8 mouse cellular contexts compared by ENCODE assay signal in genomic region chr5:115542635-115543384, GRCm38 (mm10). TPM values are rescaled to one million over a fixed set of nuclear protein-coding genes. Genes with fewer than 3 reads are reported as not detected.
A peak's percentile ranks its signal among the peaks of the same experiment; 100 is the strongest.
DNase-seq lines count a peak whose midpoint lies in the region; ATAC-seq and TF ChIP-seq lines count a peak whose summit lies in the region.

No protein-coding gene starts in this region.

- TF ChIP-seq CTCF in gastrocnemius, adult 2 months (IDR thresholded peaks at IDR 0.05), result no peak
- TF ChIP-seq CTCF in lung, embryonic 14.5 days (IDR thresholded peaks at IDR 0.05; ENCODE audit: low read depth), result no peak

- peaks cover 12% of the 10 kb centered on the region; the same call in 1 of the 2 replicates for H3K36me3 ChIP-seq in ES-E14 (ENCODE audit: control insufficient read depth, insufficient read depth, low read length, poor library complexity, severe bottlenecking)
- peaks cover 17% of the 10 kb centered on the region; the same call in 1 of the 2 replicates for H3K36me3 ChIP-seq in hindbrain, embryonic 14.5 days (replicated peaks; ENCODE audit: control insufficient read depth, insufficient read depth)
- peaks cover 39% of the 10 kb centered on the region for H3K36me3 ChIP-seq in lung, embryonic 14.5 days (ENCODE audit: insufficient read depth)

- H3K27ac ChIP-seq in gastrocnemius, adult 2 months, result peak overlapping the region; percentile 86
- H3K27ac ChIP-seq in ES-E14 (ENCODE audit: insufficient read depth, low read depth, low read length, poor library complexity, severe bottlenecking), result no peak overlapping the region
- peak overlapping the region; percentile 36 for H3K27ac ChIP-seq in hindbrain, embryonic 14.5 days
- H3K27ac ChIP-seq in lung, embryonic 14.5 days (ENCODE audit: low read depth), result peak overlapping the region; percentile 90

- H3K27me3 ChIP-seq in hindbrain, embryonic 14.5 days (ENCODE audit: control insufficient read depth, insufficient read depth, low read length), result no peaks in the 10 kb centered on the region
- H3K27me3 ChIP-seq in lung, embryonic 14.5 days (ENCODE audit: insufficient read depth, low read length), result no peaks in the 10 kb centered on the region

- H3K4me3 ChIP-seq in gastrocnemius, adult 2 months, result peak overlapping the region; percentile 38
- peak overlapping the region; percentile 22 to 52; a peak in 3 of 4 replicates for H3K4me3 ChIP-seq in ES-E14 (ENCODE audit: insufficient read depth in 1 of 2, low read depth in 1 of 2, low read length in 2 of 2, poor library complexity in 1 of 2, severe bottlenecking in 1 of 2)
- H3K4me3 ChIP-seq in hindbrain, embryonic 14.5 days (replicated peaks; ENCODE audit: low read length), result no peak overlapping the region
- no peak overlapping the region for H3K4me3 ChIP-seq in lung, embryonic 14.5 days (ENCODE audit: low read depth, low read length)

- no peak for DNase-seq in gastrocnemius, adult 2 months
- DNase-seq in gastrocnemius, postnatal 14 days, result no peak
- no peak for DNase-seq in ES-E14 (ENCODE audit: low read depth, low spot score)
- no peak for DNase-seq in hindbrain, embryonic 14.5 days (ENCODE audit: low spot score)
- DNase-seq in lung, embryonic 14.5 days, result no peak
- peak; percentile 46 for DNase-seq in thymus, postnatal 4 days
- DNase-seq in left cerebral cortex, postnatal 4 days, result no peak
- DNase-seq in urinary bladder, adult 2 months (ENCODE audit: low spot score), result no peak

- H3K9ac ChIP-seq in ES-E14 (ENCODE audit: insufficient read depth, low read depth, low read length, poor library complexity, severe bottlenecking), result peak overlapping the region; percentile 18
- no peak overlapping the region for H3K9ac ChIP-seq in hindbrain, embryonic 14.5 days
- H3K9ac ChIP-seq in lung, embryonic 14.5 days, result peak overlapping the region; percentile 29

- intact Hi-C loops in gastrocnemius, adult 2 months (cut with DNase I), result no loop called here
- intact Hi-C loops in gastrocnemius, postnatal 14 days (cut with DNase I; ENCODE audit: low total_unique reads), result no loop called here
- intact Hi-C loops in left cerebral cortex, postnatal 4 days (cut with DNase I), result no loop called here

- H3K4me1 ChIP-seq in ES-E14 (ENCODE audit: control insufficient read depth in 2 of 2, insufficient read depth in 2 of 2, low read length in 2 of 2, poor library complexity in 1 of 2), result peaks cover 3 to 29% of the 10 kb centered on the region in 2 experiments; a peak in 2 of 4 replicates
- H3K4me1 ChIP-seq in hindbrain, embryonic 14.5 days (replicated peaks; ENCODE audit: control insufficient read depth, insufficient read depth, low read length), result peaks cover 33% of the 10 kb centered on the region
- peaks cover 33% of the 10 kb centered on the region for H3K4me1 ChIP-seq in lung, embryonic 14.5 days (ENCODE audit: insufficient read depth)

- no peak for ATAC-seq in hindbrain, embryonic 14.5 days (ENCODE audit: low FRiP score)
- ATAC-seq in lung, embryonic 14.5 days (ENCODE audit: insufficient read depth), result no peak

- in situ Hi-C loops in ES-E14 (cut with MboI; ENCODE audit: low sequenced_read_pairs in 2 of 2, unreplicated experiment in 2 of 2), result no loop called here

- H3K9me3 ChIP-seq in ES-E14 (ENCODE audit: control insufficient read depth, insufficient read depth, low read depth, low read length), result no peaks in the 10 kb centered on the region
- H3K9me3 ChIP-seq in hindbrain, embryonic 14.5 days (ENCODE audit: control insufficient read depth, low read length), result no peaks in the 10 kb centered on the region
- no peaks in the 10 kb centered on the region for H3K9me3 ChIP-seq in lung, embryonic 14.5 days (ENCODE audit: low read depth, low read length)

- 68% methylated on average over 19 of the region's 19 CpGs for WGBS in hindbrain, embryonic 14.5 days
- 42% methylated on average over 19 of the region's 19 CpGs for WGBS in lung, embryonic 14.5 days

- no peak overlapping the region for H3K4me2 ChIP-seq in hindbrain, embryonic 14.5 days (replicated peaks)
- H3K4me2 ChIP-seq in lung, embryonic 14.5 days, result peak overlapping the region; percentile 46

TF ChIP-seq in ES-E14, 5 proteins besides CTCF, POLR2A, EP300 and RAD21:
- no peak for TF ChIP-seq CHD2 (IDR thresholded peaks at IDR 0.05; ENCODE audit: low read depth, low read length)
- TF ChIP-seq MAFK (IDR thresholded peaks at IDR 0.05; ENCODE audit: insufficient read depth, low read depth, low read length), result no peak
- no peak for TF ChIP-seq HCFC1 (IDR thresholded peaks at IDR 0.05; ENCODE audit: borderline replicate concordance, insufficient read depth, low read length)
- no peak for TF ChIP-seq ZC3H11A (IDR thresholded peaks at IDR 0.05; ENCODE audit: borderline replicate concordance, low read depth, low read length)
- no peak for TF ChIP-seq ZNF384 (IDR thresholded peaks at IDR 0.05; ENCODE audit: low read depth, low read length)

RNA-seq across cellular contexts. Expression of gene Rplp0, which starts 16.5 kb away (rescaled TPM):
- total RNA-seq in gastrocnemius, adult 2 months (2021), result 100 to 1,000 TPM; 567 to 689 TPM
- 100 to 1,000 TPM; 780 to 872 TPM for total RNA-seq in gastrocnemius, postnatal 14 days (2021)
- total RNA-seq in ES-E14 (2012; rRNA removed), result 2,284 and 2,327 TPM in 2 replicates
- polyA plus RNA-seq in hindbrain, embryonic 14.5 days (2014; fragmentation: Nextera tagmentation; extraction: Ambion mirVana), result 952 and 1,000 TPM in 2 replicates
- polyA plus RNA-seq in lung, embryonic 14.5 days (2014; fragmentation: Nextera tagmentation; extraction: Ambion mirVana), result 1,859 and 1,954 TPM in 2 replicates
- 100 to 1,000 TPM; 657 to 680 TPM for total RNA-seq in left cerebral cortex, postnatal 4 days (2021)
- polyA plus RNA-seq in urinary bladder, adult 2 months (2012; rRNA removed), result 2,459 and 2,490 TPM in 2 replicates

RNA-seq across cellular contexts. Expression of gene Gcn1l1, which starts 22.2 kb away (rescaled TPM):
- 10 to 100 TPM; 31.3 to 31.9 TPM for total RNA-seq in gastrocnemius, adult 2 months (2021)
- 10 to 100 TPM; 28.7 to 31.3 TPM for total RNA-seq in gastrocnemius, postnatal 14 days (2021)
- 112 and 163 TPM in 2 replicates for total RNA-seq in ES-E14 (2012; rRNA removed)
- 40.5 and 45.2 TPM in 2 replicates for polyA plus RNA-seq in hindbrain, embryonic 14.5 days (2014; fragmentation: Nextera tagmentation; extraction: Ambion mirVana)
- 52.9 and 58.8 TPM in 2 replicates for polyA plus RNA-seq in lung, embryonic 14.5 days (2014; fragmentation: Nextera tagmentation; extraction: Ambion mirVana)
- 10 to 100 TPM; 85.8 to 87.0 TPM for total RNA-seq in left cerebral cortex, postnatal 4 days (2021)
- 17.8 and 26.4 TPM in 2 replicates for polyA plus RNA-seq in urinary bladder, adult 2 months (2012; rRNA removed)

RNA-seq across cellular contexts. Expression of gene Pxn, which starts 36.3 kb away (rescaled TPM):
- 10 to 100 TPM; 79.2 to 95.2 TPM for total RNA-seq in gastrocnemius, adult 2 months (2021)
- total RNA-seq in gastrocnemius, postnatal 14 days (2021), result 10 to 100 TPM; 80.6 to 83.4 TPM
- total RNA-seq in ES-E14 (2012; rRNA removed), result 25.5 and 29.4 TPM in 2 replicates
- polyA plus RNA-seq in hindbrain, embryonic 14.5 days (2014; fragmentation: Nextera tagmentation; extraction: Ambion mirVana), result 11.3 and 12.2 TPM in 2 replicates
- 22.3 and 25.2 TPM in 2 replicates for polyA plus RNA-seq in lung, embryonic 14.5 days (2014; fragmentation: Nextera tagmentation; extraction: Ambion mirVana)
- 10 to 100 TPM; 23.9 to 24.7 TPM for total RNA-seq in left cerebral cortex, postnatal 4 days (2021)
- polyA plus RNA-seq in urinary bladder, adult 2 months (2012; rRNA removed), result 68.7 and 73.4 TPM in 2 replicates

RNA-seq across cellular contexts. Expression of gene Sirt4, which starts 58.3 kb away (rescaled TPM):
- total RNA-seq in gastrocnemius, adult 2 months (2021), result 10 to 100 TPM; 10.9 to 17.3 TPM
- 10 to 100 TPM; 10.3 to 16.6 TPM for total RNA-seq in gastrocnemius, postnatal 14 days (2021)
- total RNA-seq in ES-E14 (2012; rRNA removed), result 15.3 and 25.7 TPM in 2 replicates
- polyA plus RNA-seq in hindbrain, embryonic 14.5 days (2014; fragmentation: Nextera tagmentation; extraction: Ambion mirVana), result 19.1 and 20.3 TPM in 2 replicates
- polyA plus RNA-seq in lung, embryonic 14.5 days (2014; fragmentation: Nextera tagmentation; extraction: Ambion mirVana), result 22.8 and 23.9 TPM in 2 replicates
- total RNA-seq in left cerebral cortex, postnatal 4 days (2021), result 10 to 100 TPM; 28.4 to 31.5 TPM
- polyA plus RNA-seq in urinary bladder, adult 2 months (2012; rRNA removed), result 56.1 and 75.8 TPM in 2 replicates

Comparison
In these comparisons a context has a peak if more than half of its experiments do, and no peak if none do; other contexts are left out.
1. H3K4me3 ChIP-seq: peak in gastrocnemius, adult 2 months (single experiment) and ES-E14 (2 of 2); none in hindbrain, embryonic 14.5 days (single experiment) and lung, embryonic 14.5 days (single experiment).